Mouse (Mus musculus) liver, embryonic 15.5 days (tissue): ENCODE results near the gene Tgfbr3. TPM values are rescaled to one million over a fixed set of nuclear protein-coding genes. Genes with fewer than 3 reads are reported as not detected.

ENCODE experiments used
- ATAC-seq: fragments of 200-750 bp; cut with Nextera tagmentation; 2 replicates; pipeline ENCODE4 v1.8.0; 2017; ENCODE audit warnings: moderate number of reproducible peaks, mild to moderate bottlenecking, moderate library complexity; ENCODE audit not compliant: insufficient read depth
- H3K27ac ChIP-seq: fragments of 300-500 bp; sonication (generic); replicated peaks from 2 replicates; pipeline ENCODE4 v1.5.1; 2015; ENCODE audit warnings: mild to moderate bottlenecking, inconsistent platforms
- H3K27me3 ChIP-seq: fragments of 300-500 bp; sonication (generic); 2 replicates; pipeline ENCODE4 v1.6.1; 2015; ENCODE audit warnings: mild to moderate bottlenecking, inconsistent platforms
- H3K36me3 ChIP-seq: fragments of 300-500 bp; sonication (generic); replicated peaks from 2 replicates; pipeline ENCODE4 v1.6.1; 2015; ENCODE audit warnings: moderate library complexity, mild to moderate bottlenecking, inconsistent platforms
- H3K4me1 ChIP-seq: fragments of 300-500 bp; sonication (generic); replicated peaks from 2 replicates; pipeline ENCODE4 v1.6.1; 2015; ENCODE audit warnings: inconsistent platforms
- H3K4me2 ChIP-seq: fragments of 300-500 bp; sonication (generic); 2 replicates; pipeline ENCODE4 v1.6.1; 2015; ENCODE audit warnings: moderate library complexity, mild to moderate bottlenecking, inconsistent platforms
- H3K4me3 ChIP-seq: fragments of 300-500 bp; sonication (generic); replicated peaks from 2 replicates; pipeline ENCODE4 v1.5.1; 2015; ENCODE audit warnings: mild to moderate bottlenecking, inconsistent platforms
- H3K9ac ChIP-seq: fragments of 300-500 bp; sonication (generic); 2 replicates; pipeline ENCODE4 v1.6.1; 2015; ENCODE audit warnings: moderate library complexity, mild to moderate bottlenecking, inconsistent platforms
- H3K9me3 ChIP-seq: fragments of 300-500 bp; sonication (generic); replicated peaks from 2 replicates; pipeline ENCODE4 v1.6.1; 2016; ENCODE audit warnings: inconsistent platforms
- WGBS: fragments of 180-500 bp; shearing (Covaris S2); methylation state at CpG from one replicate; pipeline ENCODE4 v1.1.7; 2015; ENCODE audit warnings: mixed read lengths; ENCODE audit not compliant: insufficient replicate concordance; 5-methylcytosine and 5-hydroxymethylcytosine counted together
- polyA plus RNA-seq: library from polyadenylated mRNA; unstranded; fragments of >200 nt; fragmentation: Nextera tagmentation; extraction: Ambion mirVana; gene quantifications from 2 replicates; pipeline ENCODE4 v1.2.1, GENCODE M21; 2015

Gene Tgfbr3
- polyA plus RNA-seq, result 6.0 TPM in 2 replicates

- Histone ChIP-seq H3K4me2 (peak within 1 kb of the TSS; percentile 94), H3K9me3 (no peaks in the 10 kb centered on the region), H3K27me3 (peaks cover 27% of the 10 kb centered on the region), H3K4me3 (peak within 1 kb of the TSS; percentile 72), H3K27ac (peak within 1 kb of the TSS; percentile 7; the same call in 1 of the 2 replicates), H3K4me1 (peaks cover 26% of the 10 kb centered on the region), H3K9ac (peak within 1 kb of the TSS; percentile 66), H3K36me3 (no peaks in the 10 kb centered on the region)
- under 1% methylated on average over 53 of the region's 54 CpGs for WGBS
- peak; percentile 76 for ATAC-seq
Observed at GRCm38 (mm10) chr5:107289234-107289764, at the start of gene Tgfbr3. Tgfbr3 (minus strand) TSS chr5:107289629.

DNA sequence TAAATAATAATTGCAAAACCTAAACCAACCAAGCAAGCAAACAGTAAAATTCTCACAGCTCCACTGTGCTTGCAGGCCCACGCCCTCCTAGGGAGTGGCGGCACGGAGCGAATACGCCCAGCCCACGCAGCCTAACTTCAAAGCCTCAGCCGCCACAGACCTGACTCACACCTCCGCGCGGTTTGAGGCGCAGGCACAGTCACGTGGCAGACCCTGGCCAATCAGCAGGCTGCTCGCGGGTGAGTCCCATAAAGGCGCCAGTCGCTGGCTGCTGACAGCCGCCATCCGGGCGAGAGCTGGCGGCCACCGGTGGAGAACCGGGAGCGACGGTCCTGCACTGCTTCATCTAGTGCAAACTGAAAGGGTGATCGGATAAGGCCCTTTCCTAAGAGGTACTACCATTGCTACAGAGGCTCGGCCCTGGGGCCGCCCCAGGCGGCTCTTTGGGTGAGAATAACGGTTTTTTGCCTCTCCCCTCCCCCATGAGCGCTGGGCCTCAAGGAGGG lies 41.5 kb upstream of the Tgfbr3 start, which contains the start of gene Brdt:
Gene Brdt, plus strand, starts transcription at position 244 of the 506 bp plus-strand sequence.
- Histone ChIP-seq H3K36me3 (no peaks in the 10 kb centered on the region), H3K4me3 (no peak within 1 kb of the TSS), H3K27ac (no peak within 1 kb of the TSS), H3K4me2 (no peak within 1 kb of the TSS), H3K27me3 (no peaks in the 10 kb centered on the region), H3K9ac (no peak within 1 kb of the TSS), H3K9me3 (no peaks in the 10 kb centered on the region), H3K4me1 (no peaks in the 10 kb centered on the region)
- 82% methylated on average over 30 of the region's 30 CpGs for WGBS
- ATAC-seq, result no peak

- ATAC-seq, result no peak
- 2% methylated on average over 1 of the region's 1 CpGs for WGBS
Observed at GRCm38 (mm10) chr5:107320703-107321102, 31.3 kb upstream of the Tgfbr3 start.

DNA sequence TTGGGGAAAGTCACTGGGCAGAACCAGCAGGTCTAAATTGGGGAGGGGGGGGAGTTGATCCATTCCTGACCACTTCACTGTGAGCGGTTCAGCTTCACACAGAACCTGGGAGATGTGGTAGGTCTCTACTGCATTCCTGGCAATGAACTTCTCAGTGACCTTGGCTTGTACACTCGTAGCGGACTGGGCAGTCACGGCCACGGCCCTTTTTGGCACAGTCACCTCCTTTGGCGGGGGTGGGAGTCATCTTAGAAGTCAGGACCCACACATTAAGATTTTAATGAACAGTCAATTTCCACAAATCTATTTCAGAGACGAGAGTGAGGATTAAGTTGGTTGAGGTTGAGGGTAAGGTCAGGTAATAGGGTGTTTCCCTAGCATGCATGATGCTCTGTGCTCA lies 27.7 kb upstream of the Tgfbr3 start:
- Histone ChIP-seq H3K9ac (no peak overlapping the region), H3K27me3 (0 out of 2 replicates have a peak, but pooled peaks cover under 1% of the 10 kb centered on the region), H3K9me3 (no peaks in the 10 kb centered on the region), H3K36me3 (no peaks in the 10 kb centered on the region), H3K4me1 (no peaks in the 10 kb centered on the region), H3K4me2 (no peak overlapping the region), H3K4me3 (no peak overlapping the region), H3K27ac (no peak overlapping the region)
- ATAC-seq, result no peak
- WGBS, result 77% methylated on average over 7 of the region's 7 CpGs

More at GRCm38 (mm10) chr5:107320703-107321102, 31.3 kb upstream of the Tgfbr3 start:
- no peak overlapping the region for H3K27ac ChIP-seq
- no peak overlapping the region for H3K9ac ChIP-seq
- H3K4me2 ChIP-seq, result no peak overlapping the region
- no peaks in the 10 kb centered on the region for H3K27me3 ChIP-seq
- no peaks in the 10 kb centered on the region for H3K36me3 ChIP-seq
- H3K9me3 ChIP-seq, result no peaks in the 10 kb centered on the region
- no peaks in the 10 kb centered on the region for H3K4me1 ChIP-seq
- H3K4me3 ChIP-seq, result no peak overlapping the region

DNA sequence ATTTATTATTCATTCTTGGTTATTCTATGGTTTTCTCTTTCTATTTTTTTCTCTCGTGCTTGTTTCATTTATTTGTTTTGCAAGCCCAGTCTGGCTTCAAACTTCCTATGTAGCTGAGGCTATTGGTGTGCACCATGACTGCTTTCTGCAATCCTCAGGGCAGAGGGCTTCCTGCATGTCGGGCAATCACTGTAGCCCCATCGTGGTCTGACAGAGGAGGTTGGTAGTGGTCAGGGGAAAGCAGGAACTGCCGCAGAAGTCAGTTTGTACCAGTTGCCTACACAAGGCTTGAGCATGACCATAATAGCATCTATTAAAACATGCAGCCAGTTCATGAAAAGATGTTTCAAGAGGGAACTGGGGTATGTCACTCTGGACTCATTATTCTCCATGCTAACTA lies 18.0 kb upstream of the Tgfbr3 start:
- H3K4me1 ChIP-seq, result 0 out of 2 replicates have a peak, but pooled peaks cover 4% of the 10 kb centered on the region
- ATAC-seq, result no peak
- 0 out of 2 replicates have a peak, but pooled peaks cover 3% of the 10 kb centered on the region for H3K27me3 ChIP-seq
- WGBS, result 22% methylated on average over 4 of the region's 4 CpGs
- no peak overlapping the region for H3K4me2 ChIP-seq
- no peak overlapping the region for H3K4me3 ChIP-seq
- H3K9ac ChIP-seq, result no peak overlapping the region
- no peak overlapping the region for H3K27ac ChIP-seq
- no peaks in the 10 kb centered on the region for H3K9me3 ChIP-seq
- no peaks in the 10 kb centered on the region for H3K36me3 ChIP-seq

- Histone ChIP-seq H3K4me2 (no peak overlapping the region), H3K4me3 (no peak overlapping the region), H3K9ac (no peak overlapping the region), H3K27me3 (no peaks in the 10 kb centered on the region), H3K9me3 (no peaks in the 10 kb centered on the region), H3K27ac (no peak overlapping the region), H3K36me3 (no peaks in the 10 kb centered on the region), H3K4me1 (0 out of 2 replicates have a peak, but pooled peaks cover 4% of the 10 kb centered on the region)
- no peak for ATAC-seq
- 55% methylated on average over 13 of the region's 13 CpGs for WGBS
Observed at GRCm38 (mm10) chr5:107304117-107304825, 14.8 kb upstream of the Tgfbr3 start.

DNA sequence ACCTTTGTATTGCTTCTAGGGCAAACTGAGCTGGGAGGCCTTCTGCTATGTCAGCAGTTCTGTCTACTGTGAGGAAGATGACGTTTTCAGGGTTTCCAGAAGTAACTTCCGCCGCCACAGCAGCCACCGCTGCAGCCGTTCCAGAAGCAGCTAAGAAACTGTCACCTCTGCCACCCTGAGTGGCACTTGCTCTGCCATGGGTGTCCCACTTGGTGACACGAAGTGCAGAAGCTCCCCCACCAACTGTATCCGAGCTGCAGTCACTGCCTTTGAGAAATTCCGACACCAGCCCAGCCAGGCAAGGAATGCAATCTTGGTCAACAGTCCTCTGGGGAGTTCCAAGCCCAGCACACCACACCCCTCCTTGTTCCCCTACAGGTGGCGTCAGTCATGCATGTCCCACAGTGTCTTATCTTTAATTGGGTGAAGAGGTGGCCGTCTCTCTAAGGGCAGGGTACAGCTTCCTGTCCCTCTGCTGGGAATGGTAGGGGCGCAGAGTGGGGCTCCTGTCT lies 14.0 kb upstream of the Tgfbr3 start:
- H3K4me1 ChIP-seq, result 0 out of 2 replicates have a peak, but pooled peaks cover 4% of the 10 kb centered on the region
- WGBS, result 21% methylated on average over 11 of the region's 11 CpGs
- H3K27me3 ChIP-seq, result no peaks in the 10 kb centered on the region
- ATAC-seq, result no peak
- no peaks in the 10 kb centered on the region for H3K36me3 ChIP-seq
- no peak overlapping the region for H3K4me3 ChIP-seq
- H3K4me2 ChIP-seq, result peak overlapping the region; percentile 18; the same call in 1 of the 2 replicates
- H3K27ac ChIP-seq, result no peak overlapping the region
- H3K9me3 ChIP-seq, result no peaks in the 10 kb centered on the region
- H3K9ac ChIP-seq, result no peak overlapping the region

- Histone ChIP-seq H3K4me3 (no peak overlapping the region), H3K4me1 (0 out of 2 replicates have a peak, but pooled peaks cover 17% of the 10 kb centered on the region), H3K9ac (no peak overlapping the region), H3K36me3 (no peaks in the 10 kb centered on the region), H3K27ac (no peak overlapping the region), H3K27me3 (no peaks in the 10 kb centered on the region), H3K9me3 (no peaks in the 10 kb centered on the region), H3K4me2 (no peak overlapping the region)
- no peak for ATAC-seq
- 62% methylated on average over 11 of the region's 11 CpGs for WGBS
Observed at GRCm38 (mm10) chr5:107298854-107299253, 9.4 kb upstream of the Tgfbr3 start.

GRCm38 (mm10) chr5:107296512-107297322 lies 7.3 kb upstream of the Tgfbr3 start:
- no peak for ATAC-seq
- no peaks in the 10 kb centered on the region for H3K9me3 ChIP-seq
- no peaks in the 10 kb centered on the region for H3K27me3 ChIP-seq
- H3K27ac ChIP-seq, result no peak overlapping the region
- H3K36me3 ChIP-seq, result no peaks in the 10 kb centered on the region
- H3K9ac ChIP-seq, result no peak overlapping the region
- H3K4me2 ChIP-seq, result no peak overlapping the region; the same call in 1 of the 2 replicates
- H3K4me3 ChIP-seq, result no peak overlapping the region
- H3K4me1 ChIP-seq, result 0 out of 2 replicates have a peak, but pooled peaks cover 13% of the 10 kb centered on the region
- WGBS, result 53% methylated on average over 9 of the region's 9 CpGs

GRCm38 (mm10) chr5:107295817-107296511 lies 6.5 kb upstream of the Tgfbr3 start:
- H3K27me3 ChIP-seq, result peaks cover 4% of the 10 kb centered on the region
- no peaks in the 10 kb centered on the region for H3K36me3 ChIP-seq
- no peak overlapping the region; the same call in 1 of the 2 replicates for H3K4me2 ChIP-seq
- H3K4me3 ChIP-seq, result no peak overlapping the region
- 0 out of 2 replicates have a peak, but pooled peaks cover 13% of the 10 kb centered on the region for H3K4me1 ChIP-seq
- no peaks in the 10 kb centered on the region for H3K9me3 ChIP-seq
- ATAC-seq, result no peak
- 65% methylated on average over 16 of the region's 16 CpGs for WGBS
- H3K27ac ChIP-seq, result no peak overlapping the region
- no peak overlapping the region for H3K9ac ChIP-seq
